Mouse (Mus musculus) midbrain, embryonic 16.5 days (tissue): Measurements from ENCODE around the gene Tbx5. TPM values are rescaled to one million over a fixed set of nuclear protein-coding genes. Genes with fewer than 3 reads are reported as not detected.

ENCODE experiments used
- ATAC-seq: fragments of 200-750 bp; cut with Nextera tagmentation; 2 replicates; pipeline ENCODE4 v1.8.0; 2017; ENCODE audit warnings: moderate TSS enrichment
- H3K27ac ChIP-seq: fragments of 300-500 bp; sonication (generic); 2 replicates; pipeline ENCODE4 v1.5.1; 2014; ENCODE audit warnings: mild to moderate bottlenecking, low read length, mixed read lengths
- H3K27me3 ChIP-seq: fragments of 300-500 bp; sonication (generic); 2 replicates; pipeline ENCODE4 v1.6.1; 2014; ENCODE audit warnings: low read depth, low read length, mixed read lengths; ENCODE audit not compliant: control insufficient read depth, insufficient read depth
- H3K36me3 ChIP-seq: fragments of 300-500 bp; sonication (generic); 2 replicates; pipeline ENCODE4 v1.6.1; 2014; ENCODE audit warnings: mild to moderate bottlenecking, low read length, moderate library complexity, mixed read lengths; ENCODE audit not compliant: control insufficient read depth, insufficient read depth
- H3K4me1 ChIP-seq: fragments of 300-500 bp; sonication (generic); 2 replicates; pipeline ENCODE4 v1.6.1; 2014; ENCODE audit warnings: mild to moderate bottlenecking, low read length, mixed read lengths; ENCODE audit not compliant: control insufficient read depth, insufficient read depth
- H3K4me2 ChIP-seq: fragments of 300-500 bp; sonication (generic); 2 replicates; pipeline ENCODE4 v1.6.1; 2014; ENCODE audit warnings: mild to moderate bottlenecking, low read length, mixed read lengths
- H3K4me3 ChIP-seq: fragments of 300-500 bp; sonication (generic); 2 replicates; pipeline ENCODE4 v1.5.1; 2014; ENCODE audit warnings: low read depth, mild to moderate bottlenecking, low read length, moderate library complexity, mixed read lengths
- H3K9ac ChIP-seq: fragments of 300-500 bp; sonication (generic); 2 replicates; pipeline ENCODE4 v1.6.1; 2014; ENCODE audit warnings: low read depth, low read length, mixed read lengths
- H3K9me3 ChIP-seq: fragments of 300-500 bp; sonication (generic); replicated peaks from 2 replicates; pipeline ENCODE4 v1.6.1; 2014; ENCODE audit warnings: mild to moderate bottlenecking, low read length, mixed read lengths; ENCODE audit not compliant: control insufficient read depth, poor library complexity, severe bottlenecking
- WGBS: fragments of 180-500 bp; shearing (Covaris S2); extraction: QIAGEN DNeasy Blood & Tissue Kit; methylation state at CpG from one replicate; pipeline ENCODE4 v1.1.7; 2014; 5-methylcytosine and 5-hydroxymethylcytosine counted together
- polyA plus RNA-seq: library from polyadenylated mRNA; unstranded; fragments of >200 nt; fragmentation: Nextera tagmentation; extraction: Ambion mirVana; gene quantifications from 2 replicates; pipeline ENCODE4 v1.2.1, GENCODE M21; 2015

Gene Tbx5
- polyA plus RNA-seq, 1 experiment from 2014 or later = not detected

GRCm38 (mm10) chr5:119798713-119799418 lies 33.6 kb upstream of the Tbx5 start:
- no peaks in the 10 kb centered on the region for H3K4me1 ChIP-seq
- H3K9ac ChIP-seq = no peak overlapping the region
- no peak overlapping the region for H3K4me3 ChIP-seq
- no peak for ATAC-seq
- no peak overlapping the region for H3K4me2 ChIP-seq
- peaks cover 95% of the 10 kb centered on the region for H3K27me3 ChIP-seq
- no peak overlapping the region for H3K27ac ChIP-seq
- no peaks in the 10 kb centered on the region; the same call in 1 of the 2 replicates for H3K9me3 ChIP-seq
- 4% methylated on average over 5 of the region's 5 CpGs for WGBS
- H3K36me3 ChIP-seq = no peaks in the 10 kb centered on the region

DNA sequence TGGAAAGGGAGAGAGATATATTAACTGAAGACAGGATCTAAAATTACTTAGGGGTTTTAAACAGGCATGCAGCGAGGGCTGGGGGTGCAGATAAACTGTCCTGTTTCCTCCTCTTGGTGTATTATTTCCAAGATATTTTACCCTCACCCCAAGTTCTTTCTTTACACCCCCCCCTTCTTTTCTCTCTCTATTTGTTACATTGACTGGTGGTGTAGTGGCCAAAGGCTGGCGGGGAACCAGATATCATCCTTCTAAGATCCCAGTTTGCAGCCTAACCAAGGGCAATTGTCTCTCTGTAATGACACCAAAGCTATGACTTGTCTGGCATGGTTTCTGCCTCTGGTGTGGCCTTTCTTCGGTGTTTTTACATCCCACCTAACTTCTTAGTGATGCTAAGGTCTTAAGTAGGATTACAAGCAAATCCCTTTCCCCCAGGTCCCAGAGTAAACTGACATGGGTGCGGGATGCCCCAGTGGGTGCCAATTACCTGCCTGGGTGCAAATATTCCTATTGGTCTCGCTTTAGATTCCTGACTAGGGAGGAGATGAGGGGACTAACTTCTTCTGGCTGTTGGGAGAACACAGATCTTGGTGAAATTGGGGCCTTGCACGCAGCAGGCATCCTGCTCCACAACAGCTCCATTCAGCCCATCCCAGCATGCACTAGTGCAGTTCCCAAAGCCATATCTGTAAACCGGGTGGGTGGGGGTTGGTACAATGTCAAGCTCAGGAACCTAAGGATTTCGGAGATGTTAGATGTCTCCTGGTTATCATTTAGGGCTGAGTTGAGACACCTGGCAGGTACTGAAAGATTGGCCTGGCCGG lies 32.8 kb upstream of the Tbx5 start:
- Histone ChIP-seq H3K27ac (no peak overlapping the region), H3K9me3 (no peaks in the 10 kb centered on the region; the same call in 1 of the 2 replicates), H3K4me2 (no peak overlapping the region), H3K27me3 (peaks cover 95% of the 10 kb centered on the region), H3K4me1 (no peaks in the 10 kb centered on the region), H3K4me3 (no peak overlapping the region), H3K9ac (no peak overlapping the region), H3K36me3 (no peaks in the 10 kb centered on the region)
- no peak for ATAC-seq
- 2% methylated on average over 9 of the region's 9 CpGs for WGBS

- Histone ChIP-seq H3K4me1 (no peaks in the 10 kb centered on the region), H3K4me3 (no peak overlapping the region), H3K27ac (no peak overlapping the region), H3K9ac (no peak overlapping the region), H3K27me3 (peaks cover 94% of the 10 kb centered on the region), H3K36me3 (no peaks in the 10 kb centered on the region), H3K4me2 (no peak overlapping the region), H3K9me3 (no peaks in the 10 kb centered on the region; the same call in 1 of the 2 replicates)
- no peak for ATAC-seq
- WGBS = 0% methylated on average over 11 of the region's 11 CpGs
These were observed 32.2 kb upstream of the Tbx5 start for GRCm38 (mm10) chr5:119800243-119800665.

DNA sequence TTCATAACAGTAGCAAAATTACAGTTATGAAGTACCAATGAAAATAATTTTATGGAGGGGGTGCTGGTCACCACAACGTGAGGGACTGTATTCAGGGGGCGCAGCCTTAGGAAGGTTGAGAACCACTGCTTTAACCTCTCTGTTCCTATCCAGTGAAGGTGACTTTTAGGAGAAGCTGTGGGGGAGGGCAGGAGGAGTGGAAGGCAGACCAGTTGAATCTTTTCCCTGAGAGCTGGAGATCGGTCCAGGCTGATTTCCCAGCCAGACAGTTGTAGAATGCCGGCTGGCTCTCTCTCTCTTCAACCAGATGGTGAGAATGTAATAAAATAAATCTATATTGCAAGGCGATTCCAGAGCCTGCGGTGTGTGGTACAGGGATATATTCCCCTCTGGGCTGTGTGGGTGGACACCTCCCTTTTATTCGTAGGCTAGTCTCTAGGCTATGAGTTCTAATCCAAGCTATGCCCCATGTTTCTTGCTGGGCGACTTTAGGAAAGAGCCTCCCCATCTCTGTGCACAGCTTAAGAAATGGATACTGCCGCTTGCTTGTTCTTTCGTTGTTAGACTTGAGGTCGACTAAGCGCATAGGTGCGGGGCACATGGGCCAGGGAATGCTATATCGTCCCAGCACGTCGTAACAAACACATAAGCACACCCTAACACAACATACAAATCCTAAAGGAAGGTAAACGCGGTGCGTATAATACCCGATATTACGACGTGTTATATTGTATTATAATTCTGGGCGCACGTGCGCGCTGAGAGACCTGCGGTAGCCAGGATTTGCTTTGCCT lies 29.7 kb upstream of the Tbx5 start:
- Histone ChIP-seq H3K9me3 (no peaks in the 10 kb centered on the region; the same call in 1 of the 2 replicates), H3K27ac (no peak overlapping the region), H3K27me3 (peaks cover 96% of the 10 kb centered on the region), H3K9ac (no peak overlapping the region), H3K4me3 (no peak overlapping the region), H3K4me2 (no peak overlapping the region), H3K4me1 (no peaks in the 10 kb centered on the region), H3K36me3 (no peaks in the 10 kb centered on the region)
- 2% methylated on average over 27 of the region's 27 CpGs for WGBS
- ATAC-seq = no peak

GRCm38 (mm10) chr5:119803411-119804251 lies 28.8 kb upstream of the Tbx5 start:
- no peaks in the 10 kb centered on the region; the same call in 1 of the 2 replicates for H3K9me3 ChIP-seq
- no peak for ATAC-seq
- no peaks in the 10 kb centered on the region for H3K4me1 ChIP-seq
- no peak overlapping the region for H3K4me3 ChIP-seq
- no peak overlapping the region for H3K27ac ChIP-seq
- no peak overlapping the region for H3K4me2 ChIP-seq
- WGBS = under 1% methylated on average over 64 of the region's 64 CpGs
- H3K9ac ChIP-seq = no peak overlapping the region
- no peaks in the 10 kb centered on the region for H3K36me3 ChIP-seq
- H3K27me3 ChIP-seq = peaks cover 97% of the 10 kb centered on the region

DNA sequence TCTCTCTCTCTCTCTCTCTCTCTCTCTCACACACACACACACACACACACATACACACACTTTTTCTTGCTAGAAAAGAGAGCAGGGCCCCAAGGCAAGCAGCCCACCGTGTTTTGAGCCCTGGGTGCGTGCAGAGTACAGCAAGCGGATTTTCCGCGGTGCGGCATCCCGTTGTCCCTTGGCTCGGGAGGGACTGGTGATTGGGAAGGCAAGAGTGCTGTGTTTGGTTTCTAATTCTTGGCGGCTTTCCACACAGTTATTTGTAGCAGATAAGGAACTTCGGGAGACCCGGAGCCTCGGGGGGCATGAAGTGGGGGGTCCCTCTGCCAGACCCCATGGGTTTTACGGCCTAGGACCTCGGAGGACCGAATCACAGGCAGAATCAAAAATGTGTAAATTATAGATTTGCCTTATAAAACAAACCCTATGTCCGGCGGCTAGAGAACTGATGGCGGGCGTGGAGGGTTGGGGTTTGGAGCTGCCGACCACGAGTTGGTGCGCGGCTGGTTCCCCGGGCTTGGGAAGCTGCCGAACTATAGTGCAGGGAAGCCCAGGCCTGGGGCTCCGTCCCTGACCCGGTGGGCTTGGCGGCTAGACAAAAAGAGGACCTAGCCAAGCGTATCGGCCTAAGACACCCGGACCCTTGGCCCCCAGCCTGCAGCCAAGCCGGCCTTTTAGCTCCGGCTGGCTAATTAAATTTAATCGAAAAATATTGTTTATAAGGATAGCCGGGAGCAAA lies 28.0 kb upstream of the Tbx5 start:
- ATAC-seq = no peak
- Histone ChIP-seq H3K36me3 (no peaks in the 10 kb centered on the region), H3K9ac (no peak overlapping the region), H3K9me3 (no peaks in the 10 kb centered on the region; the same call in 1 of the 2 replicates), H3K4me2 (no peak overlapping the region), H3K4me1 (no peaks in the 10 kb centered on the region), H3K27ac (no peak overlapping the region), H3K4me3 (no peak overlapping the region), H3K27me3 (peaks cover 97% of the 10 kb centered on the region)
- WGBS = under 1% methylated on average over 35 of the region's 35 CpGs

GRCm38 (mm10) chr5:119805636-119806035 lies 26.8 kb upstream of the Tbx5 start:
- H3K9me3 ChIP-seq = no peaks in the 10 kb centered on the region; the same call in 1 of the 2 replicates
- no peaks in the 10 kb centered on the region for H3K36me3 ChIP-seq
- H3K27me3 ChIP-seq = peaks cover 96% of the 10 kb centered on the region
- H3K4me2 ChIP-seq = no peak overlapping the region
- no peaks in the 10 kb centered on the region for H3K4me1 ChIP-seq
- H3K4me3 ChIP-seq = no peak overlapping the region
- ATAC-seq = no peak
- no peak overlapping the region for H3K27ac ChIP-seq
- no peak overlapping the region for H3K9ac ChIP-seq
- 0% methylated on average over 5 of the region's 5 CpGs for WGBS

- no peaks in the 10 kb centered on the region for H3K4me1 ChIP-seq
These were observed 26.0 kb upstream of the Tbx5 start for GRCm38 (mm10) chr5:119806467-119806866.

More at GRCm38 (mm10) chr5:119806467-119806866, 26.0 kb upstream of the Tbx5 start:
- no peak for ATAC-seq
- Histone ChIP-seq H3K27me3 (peaks cover 94% of the 10 kb centered on the region), H3K9ac (no peak overlapping the region), H3K27ac (no peak overlapping the region), H3K4me3 (no peak overlapping the region), H3K4me2 (no peak overlapping the region), H3K36me3 (no peaks in the 10 kb centered on the region), H3K9me3 (no peaks in the 10 kb centered on the region; the same call in 1 of the 2 replicates)
